Mouse (Mus musculus): ENCODE measurements around the gene Plcxd3. TPM values are rescaled to one million over a fixed set of nuclear protein-coding genes. Genes with fewer than 3 reads are reported as not detected.
"Not testable (repeated sequence)": the region's sequence is repeated elsewhere in the genome, so short reads cannot be mapped to it uniquely, and the experiment has no call there.

Plcxd3 gene
- total RNA-seq, 2 experiments from 2014 or later = 0.14 to 0.39 TPM

DNA sequence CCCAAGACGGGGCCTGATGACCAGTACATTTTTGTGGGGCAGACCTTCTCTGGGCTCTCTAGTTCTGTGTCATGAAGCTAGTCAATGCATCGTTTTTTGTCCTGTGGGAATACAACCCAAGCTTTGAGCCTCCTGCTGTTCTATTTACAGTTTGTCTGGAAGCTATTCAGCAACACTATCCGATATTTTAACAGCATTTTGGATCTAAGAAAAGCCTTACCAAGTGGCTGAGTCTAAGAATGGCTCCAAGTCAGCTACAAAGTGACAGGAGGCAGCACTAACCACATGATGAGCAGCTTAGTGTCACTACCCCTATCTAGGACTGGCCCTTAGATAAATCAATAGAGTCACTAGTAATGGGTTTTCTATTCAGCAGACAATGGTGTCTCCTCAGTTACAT lies 149.3 kb downstream of the Plcxd3 start:
- no peak for DNase-seq
- intact Hi-C loops (cut with DNase I) = no loop called here

DNA sequence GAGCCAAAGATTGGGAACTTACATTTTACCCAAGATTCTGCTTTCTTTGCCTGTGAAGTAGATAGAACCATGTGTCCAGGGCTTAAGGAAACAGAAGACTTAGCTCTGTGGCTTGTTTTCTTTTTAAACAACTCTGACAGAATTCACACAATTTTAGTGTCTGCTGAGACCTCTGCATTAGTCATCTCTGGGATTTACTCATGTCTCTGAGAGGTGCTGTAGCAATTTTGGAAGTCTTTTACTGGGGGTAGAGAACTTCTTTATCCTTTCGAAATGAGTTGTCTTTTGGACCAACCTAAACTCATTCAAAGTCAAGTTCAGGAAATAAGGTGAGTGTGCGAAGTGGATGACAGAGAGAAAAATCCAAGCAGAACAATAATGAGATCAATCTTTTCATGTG lies 158.4 kb downstream of the Plcxd3 start:
- no peak for DNase-seq
- intact Hi-C loops (cut with DNase I) = no loop called here

DNA sequence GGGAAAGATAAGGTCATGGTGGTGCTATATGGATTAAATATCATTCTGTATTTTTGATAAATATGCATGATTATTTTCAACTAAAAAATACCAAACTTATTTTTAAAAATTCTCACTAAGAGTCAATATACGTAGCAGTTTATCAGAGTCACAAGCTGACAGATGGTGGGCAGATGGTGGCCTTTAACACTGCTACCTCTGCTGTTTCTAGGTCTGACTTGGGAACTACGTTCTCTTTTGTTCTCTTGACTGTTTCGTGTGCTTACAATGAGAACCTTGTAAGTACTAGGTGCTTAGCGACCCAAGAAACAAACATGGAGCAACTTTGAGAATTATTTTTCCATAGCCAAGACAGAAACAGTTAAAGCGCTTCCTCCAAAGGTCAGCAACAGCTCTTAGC lies 183.8 kb downstream of the Plcxd3 start:
- DNase-seq = no peak
- intact Hi-C loops (cut with DNase I) = no loop called here

GRCm38 (mm10) chr15:4561431-4561970 lies 186.2 kb downstream of the Plcxd3 start:
- intact Hi-C loops (cut with DNase I) = no loop called here
- peak; percentile 13 to 24 for DNase-seq

DNA sequence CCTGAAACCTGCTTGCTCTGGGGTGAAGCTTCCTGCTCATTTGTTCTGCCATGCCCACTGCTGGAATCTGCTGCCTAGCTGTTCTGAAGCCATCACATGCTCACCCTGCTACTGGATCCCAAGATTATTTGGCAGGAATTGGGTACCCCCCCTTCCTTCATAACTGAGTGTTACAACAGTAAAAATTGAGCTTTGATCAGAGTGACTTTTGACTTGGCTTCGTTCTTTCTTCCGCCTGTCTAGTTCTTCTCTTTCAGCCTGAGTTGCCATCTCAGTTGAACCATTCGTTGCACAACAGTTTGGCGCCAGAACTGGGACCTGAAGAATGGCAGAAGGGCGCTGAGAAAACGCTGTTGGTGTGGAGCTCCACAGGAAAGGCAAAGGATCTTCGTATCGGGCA lies 220.2 kb downstream of the Plcxd3 start:
- DNase-seq = not testable (repeated sequence)

GRCm38 (mm10) chr15:4598661-4599060 lies 223.4 kb downstream of the Plcxd3 start:
- intact Hi-C loops (cut with DNase I); DNase-seq: not testable (repeated sequence)

More for the DNA sequence above, 220.2 kb downstream of the Plcxd3 start:
- intact Hi-C loops (cut with DNase I) = not testable (repeated sequence)

- DNase-seq; intact Hi-C loops (cut with DNase I): not testable (repeated sequence)
Measured at GRCm38 (mm10) chr15:4599331-4599730, 224.0 kb downstream of the Plcxd3 start.

DNA sequence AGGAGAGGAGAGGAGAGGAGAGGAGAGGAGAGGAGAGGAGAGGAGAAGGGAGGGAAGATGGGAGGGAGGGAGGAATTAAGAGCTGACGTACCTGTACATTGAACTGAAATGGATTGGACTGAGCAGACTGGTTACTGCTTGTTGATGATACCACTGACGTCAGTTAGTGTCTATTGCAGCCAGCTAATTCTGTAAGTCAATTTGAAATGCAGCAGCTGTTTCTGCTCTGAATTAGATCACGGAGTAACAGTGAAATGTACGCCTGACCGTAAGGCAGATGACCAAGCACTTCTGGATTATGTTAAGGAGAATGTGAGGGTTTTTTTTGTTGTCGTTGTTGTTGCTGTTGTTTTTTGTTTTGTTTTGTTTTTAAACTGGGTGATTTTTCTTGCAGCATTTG lies 230.3 kb downstream of the Plcxd3 start:
- DNase-seq = no peak
- intact Hi-C loops (cut with DNase I) = no loop called here

Measured in heart, postnatal 36 days (tissue).